Mouse (Mus musculus) intestine, embryonic 15.5 days (tissue): ENCODE results near the gene Susd2. TPM values are rescaled to one million over a fixed set of nuclear protein-coding genes. Genes with fewer than 3 reads are reported as not detected.

Source experiments
- ATAC-seq: fragments of 200-750 bp; cut with Nextera tagmentation; 2 replicates; pipeline ENCODE4 v1.8.0; 2017; ENCODE audit warnings: moderate TSS enrichment, moderate library complexity
- H3K27ac ChIP-seq: fragments of 300-500 bp; sonication (generic); 2 replicates; pipeline ENCODE4 v1.5.1; 2015; ENCODE audit warnings: mild to moderate bottlenecking, inconsistent platforms
- H3K27me3 ChIP-seq: fragments of 300-500 bp; sonication (generic); replicated peaks from 2 replicates; pipeline ENCODE4 v1.6.1; 2015; ENCODE audit warnings: inconsistent platforms
- H3K36me3 ChIP-seq: fragments of 300-500 bp; sonication (generic); 2 replicates; pipeline ENCODE4 v1.6.1; 2015; ENCODE audit warnings: inconsistent platforms
- H3K4me1 ChIP-seq: fragments of 300-500 bp; sonication (generic); replicated peaks from 2 replicates; pipeline ENCODE4 v1.6.1; 2015; ENCODE audit warnings: inconsistent platforms
- H3K4me2 ChIP-seq: fragments of 300-500 bp; sonication (generic); replicated peaks from 2 replicates; pipeline ENCODE4 v1.6.1; 2015; ENCODE audit warnings: mild to moderate bottlenecking, inconsistent platforms
- H3K4me3 ChIP-seq: fragments of 300-500 bp; sonication (generic); replicated peaks from 2 replicates; pipeline ENCODE4 v1.5.1; 2015; ENCODE audit warnings: inconsistent platforms
- H3K9ac ChIP-seq: fragments of 300-500 bp; sonication (generic); 2 replicates; pipeline ENCODE4 v1.6.1; 2015; ENCODE audit warnings: inconsistent platforms
- H3K9me3 ChIP-seq: fragments of 300-500 bp; sonication (generic); 2 replicates; pipeline ENCODE4 v1.6.1; 2016; ENCODE audit warnings: inconsistent platforms
- WGBS: fragments of 180-500 bp; shearing (Covaris S2); methylation state at CpG from one replicate; pipeline ENCODE4 v1.1.7; 2015; 5-methylcytosine and 5-hydroxymethylcytosine counted together
- polyA plus RNA-seq: library from polyadenylated mRNA; unstranded; fragments of >200 nt; fragmentation: Nextera tagmentation; extraction: Ambion mirVana; gene quantifications from 2 replicates; pipeline ENCODE4 v1.2.1, GENCODE M21; 2015

The Susd2 gene
- polyA plus RNA-seq, 1 experiment from 2014 or later, result 13.9 TPM

DNA sequence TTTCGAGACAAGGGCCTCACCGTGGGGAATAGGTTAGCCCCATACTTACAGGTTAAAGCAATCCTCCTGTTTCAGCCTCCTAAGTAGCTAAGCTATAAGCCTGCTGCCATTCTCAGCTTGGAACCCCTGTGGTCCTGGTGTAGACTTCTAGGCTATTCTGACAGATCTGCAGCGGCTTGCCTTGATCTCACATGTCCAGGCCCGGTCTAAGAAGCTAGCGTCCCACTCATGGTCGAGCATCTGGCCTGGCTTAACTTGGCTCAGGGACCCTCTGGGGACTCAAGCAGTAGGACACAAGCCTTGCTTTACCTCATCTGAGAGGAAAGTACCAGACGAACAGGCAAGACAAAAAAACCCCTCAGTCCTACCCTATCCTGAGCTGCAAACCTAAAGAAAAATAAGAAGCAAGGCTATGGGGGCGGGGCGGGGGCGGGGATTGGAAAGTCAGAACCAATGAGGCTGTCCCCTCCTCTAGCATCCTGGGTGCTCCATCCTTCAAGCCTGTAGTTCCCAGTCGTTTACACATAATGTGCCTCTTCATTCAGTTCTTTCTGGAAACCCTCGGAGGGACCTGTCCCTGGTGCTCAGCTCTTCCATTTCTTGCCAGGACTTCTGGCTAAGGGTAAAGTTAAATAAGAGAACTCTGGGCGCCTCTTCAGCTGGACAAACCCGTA, 8.7 kb downstream of the Susd2 start:
- ATAC-seq, result no peak
- Histone ChIP-seq H3K4me2 (no peak overlapping the region), H3K27me3 (no peaks in the 10 kb centered on the region), H3K4me3 (no peak overlapping the region), H3K4me1 (peaks cover 7% of the 10 kb centered on the region; the same call in 1 of the 2 replicates), H3K9ac (no peak overlapping the region), H3K9me3 (no peaks in the 10 kb centered on the region), H3K36me3 (no peaks in the 10 kb centered on the region), H3K27ac (no peak overlapping the region)
- 70% methylated on average over 14 of the region's 14 CpGs for WGBS

DNA sequence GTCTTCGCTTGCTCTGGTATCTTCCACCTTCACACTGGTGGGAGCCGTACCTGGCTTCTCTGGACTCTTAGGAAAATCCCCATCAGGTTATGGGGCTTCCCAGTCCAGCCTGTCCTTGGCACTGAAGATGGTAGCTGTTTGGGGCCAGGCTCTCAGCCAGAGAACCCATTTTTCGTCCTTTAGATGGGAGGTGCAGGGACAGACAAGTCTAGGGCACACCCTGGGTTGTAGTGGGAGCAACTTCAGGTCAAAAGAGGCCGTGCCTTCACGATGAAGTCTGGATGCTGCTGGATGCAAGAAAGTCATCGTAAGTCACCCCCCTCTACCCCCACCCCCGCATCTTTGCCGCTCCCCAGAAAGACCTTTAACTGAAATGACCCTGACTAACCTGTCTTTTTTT, 9.2 kb downstream of the Susd2 start:
- no peaks in the 10 kb centered on the region for H3K27me3 ChIP-seq
- H3K4me1 ChIP-seq, result peaks cover 6% of the 10 kb centered on the region; the same call in 1 of the 2 replicates
- H3K4me2 ChIP-seq, result no peak overlapping the region
- no peaks in the 10 kb centered on the region for H3K9me3 ChIP-seq
- H3K36me3 ChIP-seq, result no peaks in the 10 kb centered on the region
- WGBS, result 94% methylated on average over 8 of the region's 8 CpGs
- ATAC-seq, result no peak
- H3K9ac ChIP-seq, result no peak overlapping the region
- H3K27ac ChIP-seq, result no peak overlapping the region
- H3K4me3 ChIP-seq, result no peak overlapping the region

DNA sequence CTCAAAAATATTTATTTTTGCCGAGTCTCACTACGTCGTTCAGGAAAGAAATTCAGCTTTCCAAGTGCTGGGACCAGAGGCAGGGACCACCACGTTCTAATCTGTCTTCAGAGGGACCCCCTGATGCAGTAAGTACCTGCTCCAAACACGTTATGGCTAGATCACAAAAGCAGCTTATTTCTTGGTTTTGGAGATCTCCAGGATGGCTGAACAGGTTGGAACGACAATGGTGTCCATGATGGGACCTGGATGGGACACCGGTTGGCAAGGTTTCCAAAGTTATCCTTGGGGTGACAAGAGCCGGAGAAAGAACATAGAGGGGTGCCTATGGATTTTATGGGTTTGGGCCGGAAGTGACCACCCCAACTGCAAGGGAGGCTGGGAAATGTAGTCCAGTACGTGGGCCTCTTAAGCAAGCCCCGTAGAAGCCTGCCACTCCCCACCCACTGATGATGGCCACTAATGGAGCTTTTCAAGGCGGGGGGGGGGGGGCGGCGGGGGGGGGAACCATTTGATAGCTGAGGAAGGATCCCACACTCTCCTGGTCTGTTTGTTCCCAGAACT, 10.2 kb downstream of the Susd2 start:
- H3K9me3 ChIP-seq, result no peaks in the 10 kb centered on the region
- no peak overlapping the region for H3K4me2 ChIP-seq
- H3K4me3 ChIP-seq, result no peak overlapping the region
- H3K27me3 ChIP-seq, result no peaks in the 10 kb centered on the region
- WGBS, result 76% methylated on average over 12 of the region's 14 CpGs
- no peak for ATAC-seq
- H3K27ac ChIP-seq, result no peak overlapping the region
- no peaks in the 10 kb centered on the region for H3K36me3 ChIP-seq
- H3K9ac ChIP-seq, result no peak overlapping the region
- peaks cover 6% of the 10 kb centered on the region; the same call in 1 of the 2 replicates for H3K4me1 ChIP-seq

DNA sequence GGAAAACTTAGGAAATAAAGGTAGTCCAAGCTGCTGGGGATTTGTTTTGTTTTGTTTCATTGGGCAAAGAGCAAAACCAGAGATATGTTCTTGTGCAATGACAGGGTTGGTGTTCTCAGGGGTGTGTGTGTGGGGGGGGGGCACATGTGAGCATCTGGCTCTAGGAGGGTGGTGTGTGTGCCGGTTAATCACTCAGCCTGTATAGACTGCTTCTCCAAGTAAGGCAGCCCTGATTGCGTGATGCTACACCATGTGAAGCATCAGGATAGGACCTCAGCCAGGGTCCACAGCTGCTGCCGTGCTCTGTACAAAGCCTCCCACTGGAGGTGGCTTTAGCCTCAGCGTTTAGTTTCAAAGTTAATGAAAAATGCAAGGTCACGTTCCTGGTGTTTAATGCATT, 10.8 kb downstream of the Susd2 start:
- Histone ChIP-seq H3K4me3 (no peak overlapping the region), H3K36me3 (no peaks in the 10 kb centered on the region), H3K27ac (no peak overlapping the region), H3K4me2 (no peak overlapping the region), H3K4me1 (peaks cover 6% of the 10 kb centered on the region; the same call in 1 of the 2 replicates), H3K27me3 (no peaks in the 10 kb centered on the region), H3K9me3 (no peaks in the 10 kb centered on the region), H3K9ac (no peak overlapping the region)
- ATAC-seq, result no peak
- 65% methylated on average over 5 of the region's 5 CpGs for WGBS

DNA sequence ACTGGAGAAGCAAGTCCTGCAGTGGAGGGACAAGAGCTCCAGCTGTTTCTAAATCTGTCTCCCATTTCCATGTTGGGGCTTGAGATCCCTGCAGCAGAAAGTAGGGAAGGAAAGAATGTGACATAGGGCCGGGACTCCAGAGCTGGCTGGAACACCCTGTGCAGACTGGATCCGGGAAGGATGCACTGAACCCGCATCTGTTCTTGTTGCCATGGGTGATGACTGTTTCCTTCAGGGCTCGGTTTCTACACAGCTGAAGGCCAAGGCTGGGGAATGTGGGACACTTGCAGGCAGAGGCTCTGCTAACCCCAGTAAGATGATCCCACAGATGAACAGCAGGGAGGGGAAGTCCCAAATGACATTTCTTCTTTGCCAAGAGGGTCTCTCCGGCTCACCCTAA, 11.2 kb downstream of the Susd2 start:
- peak; percentile 50; the same call in 1 of the 2 replicates for ATAC-seq
- H3K4me3 ChIP-seq, result no peak overlapping the region
- no peaks in the 10 kb centered on the region for H3K27me3 ChIP-seq
- peaks cover 6% of the 10 kb centered on the region; the same call in 1 of the 2 replicates for H3K4me1 ChIP-seq
- H3K4me2 ChIP-seq, result no peak overlapping the region
- 35% methylated on average over 5 of the region's 5 CpGs for WGBS
- H3K36me3 ChIP-seq, result no peaks in the 10 kb centered on the region
- no peaks in the 10 kb centered on the region for H3K9me3 ChIP-seq
- H3K27ac ChIP-seq, result no peak overlapping the region
- no peak overlapping the region for H3K9ac ChIP-seq

DNA sequence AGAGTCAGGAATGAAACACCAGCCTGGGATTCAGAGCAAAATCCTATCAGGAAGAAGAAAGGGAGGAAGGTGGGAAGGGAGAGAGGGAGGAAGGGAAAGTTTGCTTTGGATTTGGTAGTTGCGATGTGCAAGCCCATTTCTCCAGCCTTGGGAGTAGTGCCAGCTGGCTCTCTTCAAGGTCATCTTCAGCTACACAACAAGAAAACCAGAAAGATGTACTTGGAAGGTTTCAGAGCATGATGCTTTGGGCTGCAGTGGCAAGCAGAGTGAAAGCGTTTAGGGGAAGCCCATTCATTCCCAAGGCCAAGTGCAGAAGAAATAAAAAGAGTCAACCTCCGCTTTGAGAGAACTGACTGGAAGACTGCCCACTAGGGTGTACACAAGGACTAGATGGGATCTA, 16.3 kb downstream of the Susd2 start:
- no peaks in the 10 kb centered on the region for H3K27me3 ChIP-seq
- no peak overlapping the region for H3K4me2 ChIP-seq
- 60% methylated on average over 3 of the region's 3 CpGs for WGBS
- ATAC-seq, result no peak
- H3K27ac ChIP-seq, result no peak overlapping the region
- no peak overlapping the region for H3K4me3 ChIP-seq
- no peaks in the 10 kb centered on the region for H3K36me3 ChIP-seq
- H3K4me1 ChIP-seq, result 0 out of 2 replicates have a peak, but pooled peaks cover 3% of the 10 kb centered on the region
- no peak overlapping the region for H3K9ac ChIP-seq
- no peaks in the 10 kb centered on the region for H3K9me3 ChIP-seq

DNA sequence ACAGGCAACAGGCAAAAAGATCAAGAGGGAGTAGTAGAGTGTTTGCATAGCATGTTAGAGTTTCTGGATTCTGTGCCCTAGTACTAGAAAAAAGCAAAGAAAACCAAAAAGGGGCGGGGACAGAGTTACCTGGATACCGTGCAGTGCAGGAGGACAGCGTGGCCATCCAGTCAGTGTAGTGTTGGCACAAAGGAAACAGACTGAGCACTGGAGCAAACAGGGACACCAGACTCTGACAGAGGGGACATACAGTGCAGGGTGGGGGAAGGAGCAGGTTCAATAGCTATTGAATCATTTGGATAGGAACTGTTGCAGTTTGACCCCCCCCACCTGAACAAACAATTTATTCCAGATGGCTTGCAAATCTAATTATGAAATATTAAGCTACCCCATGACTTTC, 16.8 kb downstream of the Susd2 start:
- Histone ChIP-seq H3K4me3 (no peak overlapping the region), H3K9me3 (no peaks in the 10 kb centered on the region), H3K4me2 (no peak overlapping the region), H3K9ac (no peak overlapping the region), H3K36me3 (no peaks in the 10 kb centered on the region), H3K4me1 (0 out of 2 replicates have a peak, but pooled peaks cover 3% of the 10 kb centered on the region), H3K27ac (no peak overlapping the region), H3K27me3 (no peaks in the 10 kb centered on the region)
- WGBS, result 57% methylated on average over 3 of the region's 3 CpGs
- no peak for ATAC-seq

DNA sequence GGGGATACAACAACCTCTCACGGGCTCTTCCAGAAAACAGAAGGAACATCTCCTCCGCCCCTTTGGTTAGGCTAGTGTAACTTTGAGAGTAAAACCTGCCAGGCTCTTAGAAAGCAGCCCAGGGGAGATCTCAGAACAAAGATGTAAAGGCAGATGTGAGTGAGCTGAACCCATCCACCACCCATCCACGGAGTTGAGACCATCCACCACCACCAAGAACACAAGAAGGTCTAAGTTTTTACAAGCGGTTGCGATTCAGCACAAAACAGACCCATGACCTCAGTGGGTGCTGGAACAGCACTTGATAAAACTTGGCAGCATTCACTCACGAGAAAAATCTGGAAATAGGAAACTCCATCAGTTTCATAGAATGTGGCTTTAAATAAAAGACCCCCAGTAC, 17.9 kb downstream of the Susd2 start:
- no peaks in the 10 kb centered on the region for H3K27me3 ChIP-seq
- 0 out of 2 replicates have a peak, but pooled peaks cover 3% of the 10 kb centered on the region for H3K4me1 ChIP-seq
- no peak overlapping the region for H3K4me3 ChIP-seq
- no peaks in the 10 kb centered on the region for H3K9me3 ChIP-seq
- WGBS, result 37% methylated on average over 6 of the region's 6 CpGs
- no peak overlapping the region for H3K9ac ChIP-seq
- no peaks in the 10 kb centered on the region for H3K36me3 ChIP-seq
- no peak overlapping the region for H3K27ac ChIP-seq
- H3K4me2 ChIP-seq, result no peak overlapping the region
- ATAC-seq, result no peak

DNA sequence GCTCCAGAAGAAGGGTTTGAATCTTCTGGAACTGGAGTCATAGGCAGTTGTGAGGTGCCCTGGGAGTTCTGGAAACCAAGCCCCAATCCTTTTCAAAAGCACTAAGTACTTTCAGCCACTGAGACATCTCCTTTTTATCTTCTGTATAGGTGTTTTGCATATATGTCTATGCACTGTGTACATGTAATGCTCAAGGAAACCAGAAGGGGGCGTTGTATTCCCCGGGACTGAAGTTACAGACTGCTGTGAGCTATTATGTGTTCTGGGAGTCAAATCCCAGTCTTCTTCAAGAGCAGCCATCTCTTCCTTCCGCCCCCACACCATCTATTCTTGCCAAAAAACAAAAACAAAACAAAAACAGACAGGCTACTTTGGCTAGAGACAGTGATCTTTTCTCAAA, 23.0 kb downstream of the Susd2 start:
- no peak overlapping the region for H3K27ac ChIP-seq
- H3K9me3 ChIP-seq, result no peaks in the 10 kb centered on the region

DNA sequence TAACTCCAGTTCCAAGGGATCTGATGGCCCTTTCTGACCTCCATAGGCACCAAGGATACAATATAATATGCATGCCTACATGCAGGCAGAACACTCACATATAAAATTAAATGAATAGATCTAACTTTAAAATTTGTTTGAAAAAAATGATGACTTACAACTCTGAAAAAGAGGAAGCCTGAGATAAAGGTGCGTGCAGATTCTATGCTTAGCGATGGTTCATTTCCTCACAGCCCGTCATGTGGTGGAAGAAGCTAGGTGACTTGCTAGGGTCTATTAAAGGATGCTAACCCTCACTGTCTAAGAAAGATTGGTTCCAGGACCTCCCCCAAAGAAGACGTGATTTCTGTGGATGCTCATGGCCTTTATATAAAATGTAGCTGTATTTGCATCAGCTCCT, 27.8 kb downstream of the Susd2 start:
- Histone ChIP-seq H3K4me2 (no peak overlapping the region), H3K27ac (no peak overlapping the region), H3K9me3 (no peaks in the 10 kb centered on the region), H3K4me1 (no peaks in the 10 kb centered on the region), H3K9ac (no peak overlapping the region), H3K36me3 (no peaks in the 10 kb centered on the region), H3K27me3 (no peaks in the 10 kb centered on the region), H3K4me3 (no peak overlapping the region)
- ATAC-seq, result no peak
- 85% methylated on average over 4 of the region's 4 CpGs for WGBS

More for the DNA sequence above, 23.0 kb downstream of the Susd2 start:
- H3K4me2 ChIP-seq, result no peak overlapping the region
- H3K27me3 ChIP-seq, result no peaks in the 10 kb centered on the region
- H3K9ac ChIP-seq, result no peak overlapping the region
- no peaks in the 10 kb centered on the region for H3K36me3 ChIP-seq
- no peaks in the 10 kb centered on the region for H3K4me1 ChIP-seq
- ATAC-seq, result no peak
- no peak overlapping the region for H3K4me3 ChIP-seq
- WGBS, result 55% methylated on average over 3 of the region's 3 CpGs

DNA sequence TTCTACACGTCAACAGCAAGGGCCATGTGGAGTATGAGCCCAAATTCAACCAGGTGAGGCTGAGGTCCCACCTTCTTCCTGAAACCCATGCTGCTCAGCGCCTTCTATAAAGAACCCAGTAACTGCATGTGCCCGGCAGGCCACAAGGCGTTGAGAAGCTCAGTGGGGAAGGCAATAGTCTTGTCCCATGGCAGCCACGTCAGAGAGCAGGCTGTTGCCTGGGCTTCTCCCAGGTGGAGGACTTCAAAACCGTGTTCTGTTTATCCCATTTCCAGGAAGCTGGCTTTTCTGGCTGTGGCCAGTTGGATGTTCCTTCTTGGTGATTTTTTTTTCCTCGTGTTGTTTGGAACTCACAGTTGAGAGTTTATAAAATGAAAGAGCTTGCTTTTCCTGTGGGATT, 33.3 kb downstream of the Susd2 start:
- no peak overlapping the region for H3K9ac ChIP-seq
- H3K36me3 ChIP-seq, result no peaks in the 10 kb centered on the region
- no peaks in the 10 kb centered on the region for H3K27me3 ChIP-seq
- no peaks in the 10 kb centered on the region for H3K4me1 ChIP-seq
- WGBS, result 45% methylated on average over 7 of the region's 7 CpGs
- H3K27ac ChIP-seq, result no peak overlapping the region
- no peak for ATAC-seq
- H3K4me3 ChIP-seq, result no peak overlapping the region
- H3K9me3 ChIP-seq, result no peaks in the 10 kb centered on the region
- no peak overlapping the region for H3K4me2 ChIP-seq

DNA sequence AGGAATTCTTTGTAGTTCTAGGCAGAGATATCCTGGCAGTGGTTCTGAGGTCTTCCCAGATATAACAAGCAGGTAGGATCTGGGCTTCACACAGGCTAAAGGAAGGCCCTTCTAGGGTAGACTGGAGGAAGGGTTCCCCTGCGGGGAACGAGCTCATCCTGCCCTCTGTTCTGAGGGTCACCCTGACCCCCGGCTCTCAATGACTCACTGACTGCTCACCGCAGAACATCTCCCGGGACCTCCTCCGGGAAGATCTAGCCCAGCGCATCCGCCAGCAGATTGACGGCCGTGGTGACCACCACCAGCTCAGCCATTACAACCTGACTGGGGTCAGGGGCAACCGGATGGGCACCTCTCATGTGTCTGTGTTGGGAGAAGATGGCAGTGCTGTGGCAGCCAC, 34.8 kb downstream of the Susd2 start:
- Histone ChIP-seq H3K27ac (no peak overlapping the region), H3K4me2 (no peak overlapping the region), H3K9ac (no peak overlapping the region), H3K4me3 (no peak overlapping the region), H3K9me3 (no peaks in the 10 kb centered on the region), H3K4me1 (no peaks in the 10 kb centered on the region), H3K27me3 (no peaks in the 10 kb centered on the region), H3K36me3 (no peaks in the 10 kb centered on the region)
- no peak for ATAC-seq
- WGBS, result 90% methylated on average over 11 of the region's 11 CpGs

DNA sequence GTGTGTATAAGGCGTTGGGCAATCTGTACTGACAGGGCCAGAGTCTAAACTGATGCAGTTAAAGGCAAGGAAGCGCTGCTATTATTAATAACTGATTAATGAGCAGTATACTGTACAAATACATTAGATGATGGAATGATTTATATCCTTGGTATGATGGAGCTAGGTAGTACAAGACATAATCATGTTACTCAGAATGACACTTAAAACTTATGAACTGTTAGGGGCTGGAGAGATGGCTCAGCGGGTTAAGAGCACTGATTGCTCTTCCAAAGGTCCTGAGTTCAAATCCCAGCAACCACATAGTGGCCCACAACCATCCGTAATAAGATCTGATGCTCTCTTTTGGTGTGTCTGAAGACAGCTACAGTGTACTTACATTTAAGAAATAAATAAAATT, 36.6 kb downstream of the Susd2 start:
- no peak overlapping the region for H3K4me3 ChIP-seq
- no peaks in the 10 kb centered on the region for H3K4me1 ChIP-seq
- H3K9me3 ChIP-seq, result no peaks in the 10 kb centered on the region
- no peaks in the 10 kb centered on the region for H3K27me3 ChIP-seq
- no peak for ATAC-seq
- no peak overlapping the region for H3K9ac ChIP-seq
- WGBS, result 90% methylated on average over 4 of the region's 4 CpGs
- no peak overlapping the region for H3K4me2 ChIP-seq
- H3K36me3 ChIP-seq, result no peaks in the 10 kb centered on the region
- no peak overlapping the region for H3K27ac ChIP-seq
